Mouse (Mus musculus): ENCODE data around the gene Slc38a7. TPM values are rescaled to one million over a fixed set of nuclear protein-coding genes. Genes with fewer than 3 reads are reported as not detected.

Slc38a7 gene
- polyA plus RNA-seq (2015; fragmentation: Nextera tagmentation; extraction: Ambion mirVana): 39.9 and 41.7 TPM in 2 replicates

DNA sequence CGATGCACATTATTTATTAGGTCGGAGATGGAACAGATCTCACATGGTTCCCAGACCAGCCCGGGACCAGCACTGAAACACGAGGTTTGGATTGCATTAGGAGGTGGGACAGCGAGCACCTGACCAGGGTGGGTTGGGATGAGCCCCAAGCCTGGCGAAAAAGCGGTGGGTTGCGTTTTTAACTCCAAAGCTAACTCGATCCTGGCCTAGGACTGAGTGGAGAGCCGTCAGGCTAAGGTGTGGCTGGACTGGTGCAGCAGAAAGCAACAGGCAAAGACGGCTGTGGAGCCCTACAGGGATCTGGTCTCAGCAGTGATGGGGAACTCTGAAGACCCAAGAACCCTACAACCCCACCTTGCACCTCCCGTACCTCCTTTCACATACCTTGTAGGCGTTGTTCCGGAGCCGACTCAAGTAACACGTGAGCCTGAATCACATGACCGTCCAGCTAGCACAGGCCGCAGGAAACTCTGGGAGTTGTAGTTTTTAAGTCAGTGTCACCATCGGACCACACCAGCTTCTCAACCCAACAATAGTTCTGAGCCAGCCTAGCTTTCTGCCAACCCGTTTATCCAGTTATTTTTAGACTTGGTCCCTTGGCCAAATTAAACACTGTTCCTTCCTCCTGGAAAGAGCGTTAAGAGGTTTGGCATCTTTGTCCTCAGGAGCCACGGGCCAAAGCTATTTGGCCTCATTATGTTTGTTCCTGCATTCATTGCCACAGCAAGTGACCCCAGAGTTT is at the start of gene Slc38a7:
Slc38a7 (minus strand) TSS at position 438 of the 742 bp plus-strand sequence.
- 14% methylated on average over 22 of the region's 22 CpGs for WGBS
- Histone ChIP-seq H3K9me3 (ENCODE audit: control insufficient read depth) (no peaks in the 10 kb centered on the region), H3K27ac (ENCODE audit: low read depth, low read length) (peak within 1 kb of the TSS; percentile 51)

DNA sequence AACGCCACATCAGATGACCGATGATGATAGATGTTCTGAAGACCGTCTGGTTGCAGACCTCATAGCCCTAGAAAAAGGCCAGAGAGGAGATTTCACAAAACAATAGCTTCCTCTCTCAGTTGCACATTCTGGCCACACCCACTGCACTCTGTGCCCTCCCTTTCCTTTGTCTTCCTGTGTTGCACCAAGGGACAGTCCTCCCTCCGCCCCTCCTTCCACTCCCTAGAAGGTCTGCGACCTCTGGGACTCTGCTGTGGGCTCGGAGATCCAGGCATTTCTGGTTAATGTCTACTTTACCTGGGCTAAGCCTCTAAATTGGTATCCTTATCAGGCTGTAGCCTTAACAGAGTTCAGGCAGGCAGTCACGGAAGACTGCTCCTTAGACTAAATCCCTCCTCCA is 48.5 kb upstream of the Slc38a7 start:
- Histone ChIP-seq H3K27ac (ENCODE audit: low read depth, low read length) (no peak overlapping the region), H3K27me3 (replicated peaks; ENCODE audit: control insufficient read depth, insufficient read depth, low read length) (no peaks in the 10 kb centered on the region), H3K9me3 (ENCODE audit: control insufficient read depth) (no peaks in the 10 kb centered on the region), H3K4me2 (replicated peaks; ENCODE audit: low read depth) (no peak overlapping the region; the same call in 1 of the 2 replicates), H3K4me3 (ENCODE audit: low read depth, low read length) (no peak overlapping the region), H3K36me3 (ENCODE audit: control insufficient read depth, insufficient read depth) (no peaks in the 10 kb centered on the region), H3K4me1 (replicated peaks; ENCODE audit: control insufficient read depth, insufficient read depth, low read length) (no peaks in the 10 kb centered on the region; the same call in 1 of the 2 replicates), H3K9ac (ENCODE audit: low read depth, low read length) (no peak overlapping the region)
- ATAC-seq: peak; percentile 13; the same call in 1 of the 2 replicates
- no peak for TF ChIP-seq CTCF (IDR thresholded peaks at IDR 0.05; ENCODE audit: low read depth)
- 27% methylated on average over 7 of the region's 7 CpGs for WGBS

More for the DNA sequence above, at the start of gene Slc38a7:
- H3K36me3 ChIP-seq (ENCODE audit: control insufficient read depth, insufficient read depth): peaks cover 8% of the 10 kb centered on the region; the same call in 1 of the 2 replicates
- H3K9ac ChIP-seq (ENCODE audit: low read depth, low read length): peak within 1 kb of the TSS; percentile 58
- no peak for TF ChIP-seq CTCF (IDR thresholded peaks at IDR 0.05; ENCODE audit: low read depth)
- peak; percentile 83 for ATAC-seq
- H3K4me3 ChIP-seq (ENCODE audit: low read depth, low read length): peak within 1 kb of the TSS; percentile 58
- H3K4me1 ChIP-seq (replicated peaks; ENCODE audit: control insufficient read depth, insufficient read depth, low read length): peaks cover 7% of the 10 kb centered on the region; the same call in 1 of the 2 replicates
- peak within 1 kb of the TSS; percentile 68 for H3K4me2 ChIP-seq (replicated peaks; ENCODE audit: low read depth)
- no peaks in the 10 kb centered on the region for H3K27me3 ChIP-seq (replicated peaks; ENCODE audit: control insufficient read depth, insufficient read depth, low read length)

- Histone ChIP-seq H3K27ac (ENCODE audit: low read depth, low read length) (no peak overlapping the region), H3K9me3 (ENCODE audit: control insufficient read depth) (no peaks in the 10 kb centered on the region), H3K36me3 (ENCODE audit: control insufficient read depth, insufficient read depth) (no peaks in the 10 kb centered on the region), H3K9ac (ENCODE audit: low read depth, low read length) (no peak overlapping the region), H3K4me2 (replicated peaks; ENCODE audit: low read depth) (no peak overlapping the region), H3K27me3 (replicated peaks; ENCODE audit: control insufficient read depth, insufficient read depth, low read length) (no peaks in the 10 kb centered on the region), H3K4me3 (ENCODE audit: low read depth, low read length) (no peak overlapping the region), H3K4me1 (replicated peaks; ENCODE audit: control insufficient read depth, insufficient read depth, low read length) (no peaks in the 10 kb centered on the region)
- no peak for ATAC-seq
- TF ChIP-seq CTCF (IDR thresholded peaks at IDR 0.05; ENCODE audit: low read depth): no peak
- WGBS: 78% methylated on average over 5 of the region's 5 CpGs
These were observed 40.4 kb upstream of the Slc38a7 start for GRCm38 (mm10) chr8:95893701-95894100.

DNA sequence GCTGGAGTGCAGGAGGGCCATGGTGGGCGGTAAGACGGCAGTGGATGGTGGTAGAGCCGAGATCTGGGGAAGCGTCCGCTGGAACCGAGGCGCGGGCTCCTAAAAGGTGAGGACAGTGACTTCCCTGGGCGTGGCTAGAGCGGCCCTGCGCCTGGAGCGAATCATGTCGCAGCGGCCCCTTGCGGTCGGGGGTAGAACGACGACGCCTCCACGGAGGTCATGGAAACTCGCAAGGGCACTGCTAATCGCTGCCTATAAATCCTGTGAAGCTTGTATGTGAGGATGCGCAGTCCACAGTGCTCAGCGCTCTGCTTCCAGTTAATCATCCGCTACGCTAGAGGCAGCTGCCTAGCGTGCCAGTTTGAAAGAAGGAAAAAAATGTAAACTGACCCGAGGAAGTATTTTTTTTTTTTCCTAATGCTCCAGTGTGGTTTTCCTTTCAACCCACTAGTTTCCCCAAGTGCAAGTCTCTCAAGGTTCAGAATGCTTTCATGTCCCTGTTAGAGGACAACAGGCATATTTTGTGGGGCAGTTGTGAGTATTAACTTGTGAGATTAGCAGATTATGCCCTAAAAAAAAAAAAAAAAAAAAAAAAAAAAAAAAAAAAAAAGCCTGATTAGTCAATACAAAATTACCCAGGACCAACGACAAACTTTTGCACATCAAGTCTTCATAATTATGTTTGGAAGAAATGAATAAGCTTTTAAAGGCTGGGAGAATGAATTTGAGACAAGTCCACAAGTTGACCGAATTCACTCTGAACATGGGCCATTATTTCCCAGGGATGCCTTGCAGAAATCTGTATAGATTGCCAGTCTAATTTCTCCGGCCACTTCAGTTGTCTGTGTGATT is 35.2 kb upstream of the Slc38a7 start, which contains the start of gene Got2:
Got2 (minus strand) TSS at position 263 of the 852 bp plus-strand sequence.
- Histone ChIP-seq H3K9me3 (ENCODE audit: control insufficient read depth) (no peaks in the 10 kb centered on the region), H3K36me3 (ENCODE audit: control insufficient read depth, insufficient read depth) (no peaks in the 10 kb centered on the region), H3K4me1 (replicated peaks; ENCODE audit: control insufficient read depth, insufficient read depth, low read length) (peaks cover 4% of the 10 kb centered on the region; the same call in 1 of the 2 replicates), H3K27me3 (replicated peaks; ENCODE audit: control insufficient read depth, insufficient read depth, low read length) (no peaks in the 10 kb centered on the region), H3K4me2 (replicated peaks; ENCODE audit: low read depth) (peak within 1 kb of the TSS; percentile 81), H3K9ac (ENCODE audit: low read depth, low read length) (peak within 1 kb of the TSS; percentile 28), H3K4me3 (ENCODE audit: low read depth, low read length) (peak within 1 kb of the TSS; percentile 71), H3K27ac (ENCODE audit: low read depth, low read length) (peak within 1 kb of the TSS; percentile 62; the same call in 1 of the 2 replicates)
- WGBS: 7% methylated on average over 30 of the region's 31 CpGs
- ATAC-seq: peak; percentile 81
- TF ChIP-seq CTCF (IDR thresholded peaks at IDR 0.05; ENCODE audit: low read depth): peak; percentile 96

DNA sequence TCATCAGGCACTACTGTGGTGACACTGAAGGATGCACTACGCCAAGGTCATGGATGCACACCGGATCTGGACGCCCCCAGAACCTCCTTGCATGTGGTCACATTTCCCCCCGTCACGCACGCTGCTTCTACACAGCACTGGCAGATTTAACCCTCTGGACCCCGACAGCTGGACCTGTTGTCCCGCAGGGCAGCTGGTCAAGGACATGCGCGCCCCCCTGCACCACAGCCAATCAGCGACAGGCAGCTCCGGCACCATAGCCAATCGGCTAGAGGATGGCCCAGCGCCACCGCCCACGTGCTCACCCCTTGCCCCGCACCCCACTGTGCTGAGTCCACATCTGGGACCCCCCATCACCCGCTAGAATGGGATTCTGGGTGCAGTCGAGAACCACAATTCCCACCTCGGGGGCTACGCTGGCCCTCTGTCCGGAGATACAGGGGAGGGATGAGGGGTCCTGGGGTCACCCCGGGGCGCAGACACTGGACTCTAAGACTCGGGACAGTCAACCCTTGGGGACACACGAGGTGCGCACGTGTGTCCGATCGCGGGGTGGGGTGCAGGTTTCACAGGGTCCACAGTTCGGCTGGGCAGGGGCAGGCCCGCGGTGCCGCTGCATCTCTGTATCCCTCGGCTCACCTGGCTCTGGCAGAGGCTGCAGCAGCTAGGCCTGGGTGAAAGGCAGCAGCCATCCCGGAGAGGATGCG is 34.4 kb upstream of the Slc38a7 start:
- H3K4me2 ChIP-seq (replicated peaks; ENCODE audit: low read depth): peak overlapping the region; percentile 81
- H3K27ac ChIP-seq (ENCODE audit: low read depth, low read length): peak overlapping the region; percentile 62; the same call in 1 of the 2 replicates
- WGBS: under 1% methylated on average over 38 of the region's 38 CpGs
- peaks cover 4% of the 10 kb centered on the region; the same call in 1 of the 2 replicates for H3K4me1 ChIP-seq (replicated peaks; ENCODE audit: control insufficient read depth, insufficient read depth, low read length)
- peak overlapping the region; percentile 28 for H3K9ac ChIP-seq (ENCODE audit: low read depth, low read length)
- peak overlapping the region; percentile 71 for H3K4me3 ChIP-seq (ENCODE audit: low read depth, low read length)
- H3K36me3 ChIP-seq (ENCODE audit: control insufficient read depth, insufficient read depth): no peaks in the 10 kb centered on the region
- H3K9me3 ChIP-seq (ENCODE audit: control insufficient read depth): no peaks in the 10 kb centered on the region
- no peak for TF ChIP-seq CTCF (IDR thresholded peaks at IDR 0.05; ENCODE audit: low read depth)
- no peaks in the 10 kb centered on the region for H3K27me3 ChIP-seq (replicated peaks; ENCODE audit: control insufficient read depth, insufficient read depth, low read length)
- ATAC-seq: peak; percentile 76
